Mouse (Mus musculus) heart, embryonic 16.5 days (tissue): ENCODE data around the gene Fam171a1. TPM values are rescaled to one million over a fixed set of nuclear protein-coding genes. Genes with fewer than 3 reads are reported as not detected.

Experiments used
- ATAC-seq: fragments of 200-750 bp; cut with Nextera tagmentation; replicated peaks from 2 replicates; pipeline ENCODE4 v1.8.0; 2017; ENCODE audit warnings: moderate number of reproducible peaks; ENCODE audit not compliant: insufficient read depth, low FRiP score; ENCODE audit errors: extremely low read depth
- H3K27ac ChIP-seq: fragments of 300-500 bp; sonication (generic); 2 replicates; pipeline ENCODE4 v1.5.1; 2014; ENCODE audit warnings: mild to moderate bottlenecking, low read length, control low read depth, moderate library complexity
- H3K27me3 ChIP-seq: fragments of 300-500 bp; sonication (generic); 2 replicates; pipeline ENCODE4 v1.6.1; 2014; ENCODE audit warnings: low read length, mixed read lengths; ENCODE audit not compliant: control insufficient read depth, insufficient read depth
- H3K36me3 ChIP-seq: fragments of 300-500 bp; sonication (generic); 2 replicates; pipeline ENCODE4 v1.6.1; 2014; ENCODE audit not compliant: control insufficient read depth, insufficient read depth
- H3K4me1 ChIP-seq: fragments of 300-500 bp; sonication (generic); 2 replicates; pipeline ENCODE4 v1.6.1; 2014; ENCODE audit warnings: low read length, mixed read lengths; ENCODE audit not compliant: control insufficient read depth, insufficient read depth
- H3K4me2 ChIP-seq: fragments of 300-500 bp; sonication (generic); 2 replicates; pipeline ENCODE4 v1.6.1; 2014; ENCODE audit warnings: low read depth, mild to moderate bottlenecking, control low read depth, low read length
- H3K4me3 ChIP-seq: fragments of 300-500 bp; sonication (generic); 2 replicates; pipeline ENCODE4 v1.5.1; 2014; ENCODE audit warnings: mild to moderate bottlenecking, control low read depth, low read length
- H3K9ac ChIP-seq: fragments of 300-500 bp; sonication (generic); 2 replicates; pipeline ENCODE4 v1.6.1; 2014; ENCODE audit warnings: low read length, control low read depth
- H3K9me3 ChIP-seq: fragments of 300-500 bp; sonication (generic); replicated peaks from 2 replicates; pipeline ENCODE4 v1.6.1; 2016; ENCODE audit warnings: low read length; ENCODE audit not compliant: control insufficient read depth
- WGBS: fragments of 180-500 bp; shearing (Covaris S2); extraction: QIAGEN DNeasy Blood & Tissue Kit; methylation state at CpG from one replicate; pipeline ENCODE4 v1.1.7; 2014; 5-methylcytosine and 5-hydroxymethylcytosine counted together
- microRNA-seq: library from miRNA; unstranded; fragments of <30 nt; microRNA quantifications from one replicate; pipeline ENCODE4, GENCODE M21; 2017
- polyA plus RNA-seq: library from polyadenylated mRNA; unstranded; fragments of >200 nt; fragmentation: Nextera tagmentation; extraction: Ambion mirVana; gene quantifications from 2 replicates; pipeline ENCODE4 v1.2.1, GENCODE M21; 2015

Gene Fam171a1
- polyA plus RNA-seq, 1 experiment from 2014 or later: 21.6 TPM

DNA sequence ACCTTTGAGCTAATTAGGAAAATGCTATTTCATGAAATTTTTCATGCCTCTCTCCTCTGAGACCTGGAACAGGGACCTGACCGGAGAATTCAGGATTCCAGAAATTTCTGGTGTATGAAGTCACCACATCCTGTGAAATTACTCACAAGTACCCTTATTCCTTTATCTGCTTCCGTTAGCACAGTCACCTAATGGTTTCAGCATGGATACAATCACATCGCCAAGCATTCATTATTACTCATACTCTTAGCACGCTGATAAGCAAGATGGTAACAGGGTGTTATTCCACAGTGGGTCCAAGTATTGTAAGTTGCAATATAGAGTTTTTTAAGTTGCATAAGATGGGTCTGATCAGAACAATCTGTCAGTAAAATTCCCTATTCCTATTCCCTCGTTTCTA is 125.2 kb downstream of the Fam171a1 start:
- Histone ChIP-seq H3K9ac (no peak overlapping the region), H3K4me2 (no peak overlapping the region), H3K36me3 (no peaks in the 10 kb centered on the region), H3K9me3 (no peaks in the 10 kb centered on the region; the same call in 1 of the 2 replicates), H3K4me3 (no peak overlapping the region), H3K27ac (no peak overlapping the region), H3K27me3 (no peaks in the 10 kb centered on the region), H3K4me1 (no peaks in the 10 kb centered on the region)
- 38% methylated on average over 5 of the region's 5 CpGs for WGBS
- no peak for ATAC-seq

DNA sequence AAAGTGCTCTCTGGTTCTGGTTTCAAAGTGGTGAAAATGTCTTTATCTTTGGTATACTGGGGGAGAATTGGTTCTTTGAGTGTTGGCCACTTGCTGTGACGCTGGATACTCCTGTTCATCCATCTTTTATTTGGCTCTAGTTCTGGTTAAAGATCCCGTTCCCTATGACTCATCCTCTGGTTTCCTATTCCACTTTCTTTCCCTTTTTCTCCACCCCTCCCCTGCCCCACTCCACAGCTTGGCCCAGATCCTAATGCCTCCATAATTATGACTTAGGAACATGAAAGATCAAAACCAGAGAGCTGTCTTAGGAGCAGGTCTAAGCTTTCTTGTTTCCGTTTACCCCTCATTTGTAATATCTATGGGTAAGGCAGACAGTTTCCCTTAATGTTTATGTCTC is 130.2 kb downstream of the Fam171a1 start:
- Histone ChIP-seq H3K9me3 (no peaks in the 10 kb centered on the region; the same call in 1 of the 2 replicates), H3K4me3 (no peak overlapping the region), H3K4me2 (no peak overlapping the region), H3K36me3 (no peaks in the 10 kb centered on the region), H3K27ac (no peak overlapping the region), H3K27me3 (no peaks in the 10 kb centered on the region), H3K4me1 (no peaks in the 10 kb centered on the region), H3K9ac (no peak overlapping the region)
- ATAC-seq: no peak
- 62% methylated on average over 3 of the region's 3 CpGs for WGBS

DNA sequence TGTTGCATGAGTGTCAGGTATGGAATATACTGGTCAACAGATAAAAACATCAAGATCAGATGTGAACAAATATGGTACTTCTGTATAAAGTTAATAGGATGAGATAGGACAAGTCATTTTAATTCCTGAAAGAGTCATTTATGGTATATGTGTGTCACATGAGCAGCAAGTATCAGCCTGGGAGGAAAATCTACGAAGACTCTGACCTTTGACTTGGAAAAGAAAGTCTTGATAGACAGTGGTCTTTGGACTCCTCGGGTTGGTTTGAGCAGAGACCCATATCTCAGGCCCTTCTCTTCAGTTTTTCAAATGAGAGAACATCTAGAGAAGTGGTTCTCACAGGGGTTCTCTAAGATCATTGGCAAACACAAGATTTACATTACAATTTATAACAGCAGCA is 137.3 kb downstream of the Fam171a1 start:
- ATAC-seq: no peak
- no peak overlapping the region for H3K27ac ChIP-seq
- no peaks in the 10 kb centered on the region for H3K27me3 ChIP-seq
- no peaks in the 10 kb centered on the region for H3K9me3 ChIP-seq
- H3K4me2 ChIP-seq: no peak overlapping the region
- no peaks in the 10 kb centered on the region for H3K36me3 ChIP-seq
- H3K4me1 ChIP-seq: no peaks in the 10 kb centered on the region
- no peak overlapping the region for H3K4me3 ChIP-seq
- no peak overlapping the region for H3K9ac ChIP-seq
- 79% methylated on average over 2 of the region's 2 CpGs for WGBS

DNA sequence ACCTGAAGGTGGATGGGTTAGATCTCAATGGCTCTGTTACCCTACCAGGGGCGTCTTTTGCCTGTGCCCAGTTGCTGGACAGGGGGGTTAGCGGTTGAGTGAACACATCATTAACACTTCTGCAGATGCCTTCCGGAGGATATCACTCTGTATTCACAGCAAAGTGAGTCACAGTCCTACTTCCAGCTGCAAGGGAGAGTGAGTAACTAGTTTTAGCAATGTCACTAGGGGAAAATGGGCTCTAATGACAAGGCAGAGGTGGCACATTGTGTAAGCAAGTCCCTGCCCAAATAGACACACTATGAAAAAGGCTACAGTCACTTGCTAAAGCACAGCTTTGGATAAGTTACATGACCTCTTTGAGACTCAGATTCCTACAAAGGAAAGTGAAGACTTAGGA is 152.4 kb downstream of the Fam171a1 start:
- no peak for ATAC-seq
- H3K4me1 ChIP-seq: no peaks in the 10 kb centered on the region
- H3K27me3 ChIP-seq: no peaks in the 10 kb centered on the region
- 65% methylated on average over 3 of the region's 3 CpGs for WGBS
- H3K27ac ChIP-seq: no peak overlapping the region
- H3K4me3 ChIP-seq: no peak overlapping the region
- no peak overlapping the region for H3K4me2 ChIP-seq
- no peak overlapping the region for H3K9ac ChIP-seq
- no peaks in the 10 kb centered on the region for H3K9me3 ChIP-seq
- no peaks in the 10 kb centered on the region for H3K36me3 ChIP-seq

DNA sequence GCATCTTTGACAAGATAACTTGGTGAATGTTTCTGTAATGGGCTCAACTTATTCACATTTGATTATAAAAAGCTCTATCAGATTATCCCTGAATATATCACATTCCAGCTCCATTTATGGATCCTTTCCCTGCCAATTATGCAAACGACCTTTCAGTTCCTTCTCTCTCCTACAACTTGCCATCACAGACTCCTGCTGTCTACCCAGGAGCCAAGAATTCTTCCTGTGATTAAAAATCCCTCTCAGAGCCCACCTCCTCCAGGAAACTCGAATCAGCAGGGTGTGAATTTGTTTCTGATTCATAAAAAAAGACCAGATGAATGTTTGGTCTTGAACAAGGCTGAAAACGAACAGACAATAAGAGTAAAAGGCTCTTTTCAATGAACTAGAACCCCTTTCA is 153.9 kb downstream of the Fam171a1 start:
- Histone ChIP-seq H3K27me3 (no peaks in the 10 kb centered on the region), H3K9me3 (no peaks in the 10 kb centered on the region), H3K36me3 (no peaks in the 10 kb centered on the region), H3K4me2 (no peak overlapping the region), H3K27ac (no peak overlapping the region), H3K4me3 (no peak overlapping the region), H3K4me1 (no peaks in the 10 kb centered on the region), H3K9ac (no peak overlapping the region)
- no peak for ATAC-seq
- 24% methylated on average over 3 of the region's 3 CpGs for WGBS

DNA sequence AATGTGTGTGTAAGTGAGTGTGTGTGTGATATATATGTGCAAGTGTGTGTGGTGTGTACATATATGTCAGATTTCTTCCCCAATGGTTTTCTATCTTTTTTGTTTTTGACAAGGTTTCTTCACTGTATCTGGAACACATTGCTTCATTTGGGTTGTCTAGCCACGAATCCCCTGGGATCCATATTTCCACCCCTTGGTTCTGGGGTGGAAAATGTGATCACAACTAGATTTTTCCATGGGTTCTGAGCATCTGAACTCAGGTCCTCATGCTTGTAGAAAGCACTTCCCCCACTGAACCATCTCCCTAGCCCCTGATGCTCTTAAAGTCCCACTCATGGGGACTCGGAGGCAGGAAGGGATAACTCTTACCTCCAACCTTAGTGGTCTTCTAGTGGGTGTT is 159.3 kb downstream of the Fam171a1 start:
- Histone ChIP-seq H3K27ac (no peak overlapping the region), H3K27me3 (no peaks in the 10 kb centered on the region), H3K4me2 (no peak overlapping the region), H3K4me3 (no peak overlapping the region), H3K9me3 (no peaks in the 10 kb centered on the region), H3K4me1 (no peaks in the 10 kb centered on the region), H3K36me3 (no peaks in the 10 kb centered on the region), H3K9ac (no peak overlapping the region)
- ATAC-seq: no peak
- 82% methylated on average over 2 of the region's 2 CpGs for WGBS

DNA sequence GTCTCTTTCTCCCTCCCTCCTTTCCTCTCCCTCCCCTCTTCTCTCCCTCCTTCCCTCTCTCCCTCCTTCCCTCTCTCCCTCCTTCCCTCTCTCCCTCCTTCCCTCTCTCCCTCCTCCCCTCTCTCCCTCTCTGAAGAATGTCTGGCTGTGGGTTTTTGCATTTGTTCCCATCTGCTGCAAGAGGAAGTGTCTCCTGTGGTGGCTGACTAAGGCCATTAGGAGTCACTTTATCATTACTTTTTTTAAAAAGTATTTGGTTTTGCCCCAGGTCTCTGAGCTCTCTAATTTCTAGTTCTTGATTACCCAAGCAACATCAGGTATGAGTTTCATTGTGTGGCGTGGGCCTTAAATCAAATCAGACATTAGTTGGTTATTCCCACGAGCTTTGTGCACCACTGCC is 162.1 kb downstream of the Fam171a1 start:
- Histone ChIP-seq H3K4me3 (no peak overlapping the region), H3K27me3 (no peaks in the 10 kb centered on the region)
- 74% methylated on average over 2 of the region's 2 CpGs for WGBS

More for the DNA sequence above, 162.1 kb downstream of the Fam171a1 start:
- no peak overlapping the region for H3K27ac ChIP-seq
- no peak overlapping the region for H3K9ac ChIP-seq
- no peaks in the 10 kb centered on the region for H3K36me3 ChIP-seq
- H3K4me1 ChIP-seq: no peaks in the 10 kb centered on the region
- H3K4me2 ChIP-seq: no peak overlapping the region
- ATAC-seq: no peak
- H3K9me3 ChIP-seq: no peaks in the 10 kb centered on the region

Small RNA genes lying within 50 kb of the gene (microRNA-seq; reads per million reads assigned to microRNA genes)
- gene Gm27306: not detected

Other genes with a start within 250 kb of the Fam171a1 start
- 27.5 and 28.9 TPM in 2 replicates for gene Nmt2, start 170.0 kb downstream of the Fam171a1 start, polyA plus RNA-seq
- gene Rpp38, start 218.4 kb downstream of the Fam171a1 start, polyA plus RNA-seq: 10.9 and 11.9 TPM in 2 replicates
- gene Acbd7, start 221.9 kb downstream of the Fam171a1 start, polyA plus RNA-seq: 0.49 and 0.51 TPM in 2 replicates